Mouse (Mus musculus): ENCODE results near the gene Ttc23. TPM values are rescaled to one million over a fixed set of nuclear protein-coding genes. Genes with fewer than 3 reads are reported as not detected.
A peak's percentile ranks its signal among the peaks of the same experiment; 100 is the strongest.

The Ttc23 gene
- polyA plus RNA-seq, 1 experiment: 42.0 TPM

GRCm38 (mm10) chr7:67793449-67793848, 146.2 kb downstream of the Ttc23 start:
- Histone ChIP-seq H3K9ac (ENCODE audit: low read depth, poor library complexity, severe bottlenecking) (no peak overlapping the region), H3K27me3 (ENCODE audit: control insufficient read depth, insufficient read depth, low read length, poor library complexity, severe bottlenecking) (no peaks in the 10 kb centered on the region), H3K27ac (ENCODE audit: insufficient read depth, low read length) (no peak overlapping the region), H3K9me3 (replicated peaks; ENCODE audit: control insufficient read depth, insufficient read depth, low read length, poor library complexity, severe bottlenecking) (no peaks in the 10 kb centered on the region), H3K36me3 (ENCODE audit: control insufficient read depth, insufficient read depth, low read length, poor library complexity, severe bottlenecking) (no peaks in the 10 kb centered on the region), H3K4me3 (ENCODE audit: low read depth, low read length) (no peak overlapping the region), H3K4me1 (ENCODE audit: control insufficient read depth, insufficient read depth, low read length) (no peaks in the 10 kb centered on the region)
- TF ChIP-seq CTCF (IDR thresholded peaks at IDR 0.05; ENCODE audit: low read depth, low read length) (no peak), EP300 (IDR thresholded peaks at IDR 0.05; ENCODE audit: insufficient read depth, low read depth, low read length) (no peak), POLR2A (IDR thresholded peaks at IDR 0.05; ENCODE audit: insufficient read depth, low read length) (no peak)

- TF ChIP-seq CTCF (IDR thresholded peaks at IDR 0.05; ENCODE audit: low read depth, low read length) (no peak), EP300 (IDR thresholded peaks at IDR 0.05; ENCODE audit: insufficient read depth, low read depth, low read length) (no peak), POLR2A (IDR thresholded peaks at IDR 0.05; ENCODE audit: insufficient read depth, low read length) (no peak)
- H3K36me3 ChIP-seq (ENCODE audit: control insufficient read depth, insufficient read depth, low read length, poor library complexity, severe bottlenecking): no peaks in the 10 kb centered on the region
- no peaks in the 10 kb centered on the region for H3K4me1 ChIP-seq (ENCODE audit: control insufficient read depth, insufficient read depth, low read length)
- H3K9me3 ChIP-seq (replicated peaks; ENCODE audit: control insufficient read depth, insufficient read depth, low read length, poor library complexity, severe bottlenecking): no peaks in the 10 kb centered on the region
- H3K9ac ChIP-seq (ENCODE audit: low read depth, poor library complexity, severe bottlenecking): no peak overlapping the region
- no peak overlapping the region for H3K4me3 ChIP-seq (ENCODE audit: low read depth, low read length)
- H3K27me3 ChIP-seq (ENCODE audit: control insufficient read depth, insufficient read depth, low read length, poor library complexity, severe bottlenecking): no peaks in the 10 kb centered on the region
- H3K27ac ChIP-seq (ENCODE audit: insufficient read depth, low read length): no peak overlapping the region
These were observed 149.9 kb downstream of the Ttc23 start for GRCm38 (mm10) chr7:67797065-67797464.

DNA sequence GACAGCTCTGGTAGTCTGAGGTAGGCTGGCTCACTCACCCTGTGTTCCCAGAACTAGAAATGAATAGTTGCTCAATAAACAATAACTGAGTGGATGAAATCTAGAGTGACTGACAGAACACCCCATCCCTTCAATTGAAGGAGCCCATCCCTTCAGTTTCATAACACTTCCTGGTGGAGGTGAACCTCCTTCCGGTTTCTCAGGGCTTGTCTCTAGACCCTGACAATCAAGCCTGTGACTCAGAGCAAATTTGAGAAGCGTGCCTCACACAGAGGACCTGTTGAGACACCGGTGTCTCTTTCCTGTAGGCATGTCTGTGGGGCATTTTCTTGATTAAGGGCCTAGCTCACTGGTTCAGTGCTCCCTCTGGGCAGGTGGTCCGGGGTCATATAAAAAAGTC, 151.3 kb downstream of the Ttc23 start:
- TF ChIP-seq POLR2A (IDR thresholded peaks at IDR 0.05; ENCODE audit: insufficient read depth, low read length): no peak
- TF ChIP-seq CTCF (IDR thresholded peaks at IDR 0.05; ENCODE audit: low read depth, low read length): no peak
- TF ChIP-seq EP300 (IDR thresholded peaks at IDR 0.05; ENCODE audit: insufficient read depth, low read depth, low read length): no peak

GRCm38 (mm10) chr7:67800547-67800946, 153.3 kb downstream of the Ttc23 start:
- Histone ChIP-seq H3K27ac (ENCODE audit: insufficient read depth, low read length) (no peak overlapping the region), H3K36me3 (ENCODE audit: control insufficient read depth, insufficient read depth, low read length, poor library complexity, severe bottlenecking) (no peaks in the 10 kb centered on the region), H3K27me3 (ENCODE audit: control insufficient read depth, insufficient read depth, low read length, poor library complexity, severe bottlenecking) (no peaks in the 10 kb centered on the region), H3K9ac (ENCODE audit: low read depth, poor library complexity, severe bottlenecking) (no peak overlapping the region), H3K9me3 (replicated peaks; ENCODE audit: control insufficient read depth, insufficient read depth, low read length, poor library complexity, severe bottlenecking) (no peaks in the 10 kb centered on the region), H3K4me1 (ENCODE audit: control insufficient read depth, insufficient read depth, low read length) (no peaks in the 10 kb centered on the region), H3K4me3 (ENCODE audit: low read depth, low read length) (no peak overlapping the region)
- TF ChIP-seq CTCF (IDR thresholded peaks at IDR 0.05; ENCODE audit: low read depth, low read length): no peak
- no peak for TF ChIP-seq EP300 (IDR thresholded peaks at IDR 0.05; ENCODE audit: insufficient read depth, low read depth, low read length)
- no peak for TF ChIP-seq POLR2A (IDR thresholded peaks at IDR 0.05; ENCODE audit: insufficient read depth, low read length)

More for the DNA sequence above, 151.3 kb downstream of the Ttc23 start:
- Histone ChIP-seq H3K27me3 (ENCODE audit: control insufficient read depth, insufficient read depth, low read length, poor library complexity, severe bottlenecking) (no peaks in the 10 kb centered on the region), H3K27ac (ENCODE audit: insufficient read depth, low read length) (no peak overlapping the region), H3K36me3 (ENCODE audit: control insufficient read depth, insufficient read depth, low read length, poor library complexity, severe bottlenecking) (no peaks in the 10 kb centered on the region), H3K4me1 (ENCODE audit: control insufficient read depth, insufficient read depth, low read length) (no peaks in the 10 kb centered on the region), H3K4me3 (ENCODE audit: low read depth, low read length) (no peak overlapping the region), H3K9ac (ENCODE audit: low read depth, poor library complexity, severe bottlenecking) (no peak overlapping the region), H3K9me3 (replicated peaks; ENCODE audit: control insufficient read depth, insufficient read depth, low read length, poor library complexity, severe bottlenecking) (no peaks in the 10 kb centered on the region)

GRCm38 (mm10) chr7:67801022-67801421, 153.8 kb downstream of the Ttc23 start:
- no peak overlapping the region for H3K4me3 ChIP-seq (ENCODE audit: low read depth, low read length)
- no peak overlapping the region for H3K27ac ChIP-seq (ENCODE audit: insufficient read depth, low read length)
- H3K27me3 ChIP-seq (ENCODE audit: control insufficient read depth, insufficient read depth, low read length, poor library complexity, severe bottlenecking): no peaks in the 10 kb centered on the region
- H3K4me1 ChIP-seq (ENCODE audit: control insufficient read depth, insufficient read depth, low read length): no peaks in the 10 kb centered on the region
- TF ChIP-seq POLR2A (IDR thresholded peaks at IDR 0.05; ENCODE audit: insufficient read depth, low read length) (no peak), CTCF (IDR thresholded peaks at IDR 0.05; ENCODE audit: low read depth, low read length) (no peak), EP300 (IDR thresholded peaks at IDR 0.05; ENCODE audit: insufficient read depth, low read depth, low read length) (no peak)
- no peak overlapping the region for H3K9ac ChIP-seq (ENCODE audit: low read depth, poor library complexity, severe bottlenecking)
- H3K9me3 ChIP-seq (replicated peaks; ENCODE audit: control insufficient read depth, insufficient read depth, low read length, poor library complexity, severe bottlenecking): no peaks in the 10 kb centered on the region
- H3K36me3 ChIP-seq (ENCODE audit: control insufficient read depth, insufficient read depth, low read length, poor library complexity, severe bottlenecking): no peaks in the 10 kb centered on the region

- no peaks in the 10 kb centered on the region for H3K36me3 ChIP-seq (ENCODE audit: control insufficient read depth, insufficient read depth, low read length, poor library complexity, severe bottlenecking)
- TF ChIP-seq POLR2A (IDR thresholded peaks at IDR 0.05; ENCODE audit: insufficient read depth, low read length): no peak
- TF ChIP-seq EP300 (IDR thresholded peaks at IDR 0.05; ENCODE audit: insufficient read depth, low read depth, low read length): peak; percentile 57; the same call in 1 of the 2 replicates
- peak; percentile 77 for TF ChIP-seq CTCF (IDR thresholded peaks at IDR 0.05; ENCODE audit: low read depth, low read length)
- peak overlapping the region; percentile 9; the same call in 1 of the 2 replicates for H3K9ac ChIP-seq (ENCODE audit: low read depth, poor library complexity, severe bottlenecking)
- no peak overlapping the region for H3K27ac ChIP-seq (ENCODE audit: insufficient read depth, low read length)
- H3K4me3 ChIP-seq (ENCODE audit: low read depth, low read length): peak overlapping the region; percentile 63
- H3K27me3 ChIP-seq (ENCODE audit: control insufficient read depth, insufficient read depth, low read length, poor library complexity, severe bottlenecking): no peaks in the 10 kb centered on the region
- no peaks in the 10 kb centered on the region for H3K4me1 ChIP-seq (ENCODE audit: control insufficient read depth, insufficient read depth, low read length)
- no peaks in the 10 kb centered on the region for H3K9me3 ChIP-seq (replicated peaks; ENCODE audit: control insufficient read depth, insufficient read depth, low read length, poor library complexity, severe bottlenecking)
These were observed 156.0 kb downstream of the Ttc23 start for GRCm38 (mm10) chr7:67803015-67803856.
